Mouse (Mus musculus) limb, embryonic 13.5 days (tissue): ENCODE measurements at regions not wholly inside any gene's neighbourhood (a gene's known extent, or its start where the extent isn't known, plus 50 kb on each side); places are given as distances from the start of the nearest gene placed in this dataset.

ENCODE experiments used
- ATAC-seq: fragments of 200-750 bp; cut with Nextera tagmentation; 2 replicates; pipeline ENCODE4 v1.8.0; 2017; ENCODE audit warnings: low read depth, moderate number of reproducible peaks, moderate TSS enrichment; ENCODE audit not compliant: low FRiP score
- H3K27ac ChIP-seq: fragments of 300-500 bp; sonication (generic); 2 replicates; pipeline ENCODE4 v1.5.1; 2015; ENCODE audit warnings: inconsistent platforms, mild to moderate bottlenecking, moderate library complexity
- H3K27me3 ChIP-seq: fragments of 300-500 bp; sonication (generic); 2 replicates; pipeline ENCODE4 v1.6.1; 2015; ENCODE audit warnings: mild to moderate bottlenecking, inconsistent platforms
- H3K36me3 ChIP-seq: fragments of 300-500 bp; sonication (generic); 2 replicates; pipeline ENCODE4 v1.6.1; 2015; ENCODE audit warnings: inconsistent platforms, mild to moderate bottlenecking, moderate library complexity
- H3K4me1 ChIP-seq: fragments of 300-500 bp; sonication (generic); 2 replicates; pipeline ENCODE4 v1.6.1; 2015; ENCODE audit warnings: inconsistent platforms
- H3K4me2 ChIP-seq: fragments of 300-500 bp; sonication (generic); replicated peaks from 2 replicates; pipeline ENCODE4 v1.6.1; 2015; ENCODE audit warnings: inconsistent platforms, mild to moderate bottlenecking, moderate library complexity
- H3K4me3 ChIP-seq: fragments of 300-500 bp; sonication (generic); 2 replicates; pipeline ENCODE4 v1.5.1; 2015; ENCODE audit warnings: moderate library complexity, mild to moderate bottlenecking, inconsistent platforms
- H3K9ac ChIP-seq: fragments of 300-500 bp; sonication (generic); 2 replicates; pipeline ENCODE4 v1.6.1; 2015; ENCODE audit warnings: mild to moderate bottlenecking, inconsistent platforms
- H3K9me3 ChIP-seq: fragments of 300-500 bp; sonication (generic); 2 replicates; pipeline ENCODE4 v1.6.1; 2016; ENCODE audit warnings: inconsistent platforms
- WGBS: fragments of 180-500 bp; shearing (Covaris S2); methylation state at CpG from one replicate; pipeline ENCODE4 v1.1.7; 2015; 5-methylcytosine and 5-hydroxymethylcytosine counted together

DNA sequence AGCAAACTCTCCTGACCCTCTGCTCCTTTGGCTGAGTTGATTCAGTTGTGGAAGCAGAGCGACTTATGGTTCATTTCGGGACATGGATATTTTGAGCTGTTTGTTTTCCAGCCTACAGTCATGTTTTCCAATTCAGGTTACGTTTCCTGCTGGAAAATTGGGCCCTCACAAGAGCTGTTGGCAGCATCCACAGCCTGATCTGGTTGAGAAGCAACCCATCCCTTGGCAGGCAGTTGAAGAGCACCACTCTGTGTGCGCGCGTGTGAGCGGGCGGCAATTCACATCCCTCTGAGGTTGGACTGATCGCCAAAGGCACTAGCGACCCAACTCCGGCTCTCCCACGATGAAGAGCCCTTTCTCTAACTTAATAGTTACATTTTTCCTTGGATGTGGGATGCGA lies 457.1 kb downstream of the Tmem38b start:
- Histone ChIP-seq H3K9me3 (no peaks in the 10 kb centered on the region), H3K27ac (no peak overlapping the region), H3K4me2 (no peak overlapping the region), H3K4me3 (no peak overlapping the region), H3K27me3 (no peaks in the 10 kb centered on the region), H3K4me1 (no peaks in the 10 kb centered on the region), H3K9ac (no peak overlapping the region), H3K36me3 (no peaks in the 10 kb centered on the region)
- no peak for ATAC-seq
- 95% methylated on average over 13 of the region's 13 CpGs for WGBS

DNA sequence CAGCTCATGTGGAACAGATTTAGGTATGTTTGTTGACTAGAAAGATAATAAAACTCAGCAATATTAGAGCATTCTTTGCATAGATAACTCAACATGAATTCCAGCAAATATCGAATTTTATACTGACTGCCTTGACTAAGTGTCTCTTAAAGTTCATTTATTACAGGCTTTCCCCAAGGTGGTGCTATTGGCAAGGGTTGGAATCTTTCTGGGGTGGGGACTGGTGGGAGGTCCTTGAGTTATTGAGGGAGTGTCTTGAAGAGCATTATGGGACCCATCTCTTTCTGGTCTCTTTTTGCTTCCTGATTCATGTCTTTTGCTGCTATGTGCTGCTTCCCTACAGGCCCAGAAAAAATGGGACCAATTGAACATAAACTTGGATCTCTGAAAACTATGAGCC lies 488.0 kb downstream of the Tmem38b start:
- WGBS: 69% methylated on average over 1 of the region's 1 CpGs
- no peak overlapping the region for H3K27ac ChIP-seq
- no peak overlapping the region for H3K4me3 ChIP-seq
- no peak for ATAC-seq
- no peaks in the 10 kb centered on the region for H3K27me3 ChIP-seq
- no peaks in the 10 kb centered on the region for H3K9me3 ChIP-seq
- H3K4me2 ChIP-seq: no peak overlapping the region
- H3K4me1 ChIP-seq: no peaks in the 10 kb centered on the region
- H3K36me3 ChIP-seq: no peaks in the 10 kb centered on the region
- H3K9ac ChIP-seq: no peak overlapping the region

DNA sequence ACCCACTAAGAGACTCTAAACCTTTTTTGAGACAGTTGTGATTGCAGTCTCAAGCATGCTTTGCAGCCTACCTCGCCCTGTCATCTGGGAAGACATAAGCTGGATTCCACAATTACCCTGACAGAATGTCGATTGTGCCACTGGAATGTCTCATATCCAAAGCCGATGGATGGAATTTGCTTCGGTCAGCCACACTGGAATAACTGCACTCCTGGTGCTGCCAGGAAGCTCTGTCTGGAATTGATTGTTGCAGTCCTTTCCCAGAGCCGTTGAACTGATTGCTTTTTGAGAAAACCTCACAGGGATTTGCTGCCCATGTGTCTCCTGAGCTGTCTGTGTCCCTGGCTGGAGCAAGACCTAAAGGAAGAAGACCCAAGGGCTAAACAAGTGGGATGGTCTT lies 499.0 kb downstream of the Tmem38b start:
- Histone ChIP-seq H3K27me3 (no peaks in the 10 kb centered on the region), H3K4me3 (no peak overlapping the region), H3K27ac (peak overlapping the region; percentile 63; the same call in 1 of the 2 replicates), H3K4me2 (no peak overlapping the region), H3K9ac (no peak overlapping the region), H3K9me3 (no peaks in the 10 kb centered on the region), H3K4me1 (peaks cover 8% of the 10 kb centered on the region; the same call in 1 of the 2 replicates), H3K36me3 (no peaks in the 10 kb centered on the region)
- WGBS: 36% methylated on average over 5 of the region's 5 CpGs
- no peak for ATAC-seq

DNA sequence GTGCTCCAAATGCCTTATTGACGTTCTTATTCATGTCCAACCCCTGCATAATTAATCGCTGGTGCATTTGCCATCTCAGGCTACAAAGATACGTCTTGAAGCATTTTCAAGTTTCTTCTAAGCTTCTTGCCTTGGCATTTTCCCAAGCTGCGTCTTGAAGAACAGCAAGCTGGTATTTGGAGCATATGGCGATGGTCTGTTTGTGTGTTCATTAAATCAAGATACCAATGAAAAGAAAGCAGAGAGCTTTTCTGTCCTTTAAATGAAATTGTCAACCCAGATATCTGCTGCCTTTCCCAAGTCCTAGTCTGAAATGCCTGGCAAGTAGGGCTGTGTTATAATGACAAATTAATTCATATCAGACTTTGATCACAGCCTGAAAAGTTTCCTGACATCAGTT lies 502.4 kb downstream of the Tmem38b start:
- no peaks in the 10 kb centered on the region for H3K27me3 ChIP-seq
- no peak for ATAC-seq
- H3K27ac ChIP-seq: no peak overlapping the region
- H3K9ac ChIP-seq: no peak overlapping the region
- peaks cover 25% of the 10 kb centered on the region; the same call in 1 of the 2 replicates for H3K4me1 ChIP-seq
- 77% methylated on average over 5 of the region's 5 CpGs for WGBS
- H3K9me3 ChIP-seq: no peaks in the 10 kb centered on the region
- no peak overlapping the region for H3K4me2 ChIP-seq
- no peaks in the 10 kb centered on the region for H3K36me3 ChIP-seq
- H3K4me3 ChIP-seq: no peak overlapping the region

DNA sequence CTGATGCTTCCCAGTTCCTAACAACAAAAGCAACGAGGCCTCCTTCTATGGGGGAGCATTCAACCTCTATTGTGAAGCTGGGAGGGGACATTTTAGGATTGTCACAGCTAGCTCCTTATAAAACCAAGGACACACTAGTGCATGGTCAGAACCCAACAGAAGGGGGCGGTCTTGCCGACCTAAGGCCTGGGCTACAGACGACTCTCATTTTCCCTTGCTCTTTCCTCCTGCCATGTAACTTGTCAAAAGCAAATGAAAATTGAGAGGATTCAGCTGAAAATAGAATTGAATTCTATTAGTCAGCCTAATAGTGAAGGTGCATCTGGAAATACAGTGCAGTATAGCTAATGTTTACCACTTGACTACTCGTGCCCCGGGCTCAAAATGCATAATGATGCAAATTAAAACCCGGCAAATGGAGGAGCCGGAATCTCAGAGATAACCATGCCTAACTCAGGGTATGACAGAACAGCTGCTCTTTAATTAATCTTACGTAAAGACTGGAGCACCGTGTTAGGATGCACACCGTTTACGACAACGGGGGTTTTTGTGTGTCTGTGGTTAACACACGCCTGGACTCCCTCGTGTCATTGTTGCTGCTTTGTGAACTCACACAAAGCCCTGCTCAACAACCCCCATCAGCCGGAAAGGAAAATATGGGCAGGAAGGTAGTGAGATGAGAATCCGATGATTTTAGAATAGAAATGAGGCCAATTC lies 503.0 kb downstream of the Tmem38b start:
- H3K27ac ChIP-seq: no peak overlapping the region
- ATAC-seq: no peak
- 72% methylated on average over 17 of the region's 17 CpGs for WGBS
- H3K9me3 ChIP-seq: no peaks in the 10 kb centered on the region
- peaks cover 25% of the 10 kb centered on the region; the same call in 1 of the 2 replicates for H3K4me1 ChIP-seq
- no peaks in the 10 kb centered on the region for H3K36me3 ChIP-seq
- no peak overlapping the region for H3K4me3 ChIP-seq
- no peak overlapping the region for H3K9ac ChIP-seq
- H3K27me3 ChIP-seq: no peaks in the 10 kb centered on the region
- no peak overlapping the region for H3K4me2 ChIP-seq

DNA sequence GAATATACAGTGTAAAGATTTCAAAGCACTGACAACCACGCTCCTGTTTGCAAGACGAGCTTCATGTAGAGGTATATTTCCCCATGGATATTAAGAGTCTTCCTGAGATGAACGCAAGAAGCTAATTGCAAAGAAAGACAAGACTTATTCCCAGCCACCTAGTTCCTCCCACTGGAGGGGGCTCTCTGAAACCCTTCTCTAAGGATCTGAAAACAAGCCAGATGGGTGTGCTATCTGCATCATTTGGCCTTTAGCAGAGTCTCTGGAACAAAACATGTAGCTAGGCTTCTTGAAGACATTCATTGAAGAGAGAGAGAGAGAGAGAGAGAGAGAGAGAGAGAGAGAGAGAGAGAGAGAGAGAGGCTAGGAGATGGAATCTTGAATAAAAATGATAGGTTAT lies 504.8 kb downstream of the Tmem38b start:
- Histone ChIP-seq H3K4me2 (no peak overlapping the region), H3K27me3 (no peaks in the 10 kb centered on the region), H3K4me3 (no peak overlapping the region), H3K9ac (no peak overlapping the region), H3K9me3 (no peaks in the 10 kb centered on the region), H3K27ac (no peak overlapping the region), H3K36me3 (no peaks in the 10 kb centered on the region), H3K4me1 (peaks cover 17% of the 10 kb centered on the region; the same call in 1 of the 2 replicates)
- ATAC-seq: no peak
- WGBS: 79% methylated on average over 3 of the region's 3 CpGs

DNA sequence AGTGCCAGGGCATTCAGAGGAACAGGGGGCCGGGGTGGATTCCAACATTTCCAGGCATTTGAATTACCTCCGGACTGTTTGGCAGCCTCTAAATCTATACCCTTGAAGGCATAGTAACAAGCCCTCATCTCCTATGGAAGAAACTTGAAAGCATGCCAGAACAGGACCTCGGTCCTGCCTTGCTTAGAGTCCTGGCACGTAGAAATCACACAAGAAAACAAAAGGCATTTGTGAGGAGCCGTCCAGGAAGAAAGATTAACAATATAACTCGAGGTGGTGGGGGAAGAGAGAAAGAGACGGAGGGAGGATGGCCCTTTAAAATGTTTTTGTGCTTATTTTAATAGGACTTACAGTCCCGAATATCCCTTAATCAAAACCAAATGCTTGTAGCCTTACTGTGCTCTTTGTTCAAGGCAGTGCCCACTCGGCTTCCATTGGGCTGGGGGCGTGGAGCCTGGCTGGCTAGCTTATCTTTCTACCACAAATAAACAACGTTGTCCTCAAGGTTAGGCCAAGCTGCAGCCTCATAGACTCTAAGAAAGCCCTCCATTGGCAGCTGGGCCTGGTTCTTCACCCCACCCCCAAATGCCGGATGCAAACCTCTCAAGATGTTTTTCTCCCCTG lies 505.9 kb downstream of the Tmem38b start:
- WGBS: 15% methylated on average over 12 of the region's 12 CpGs
- ATAC-seq: peak; percentile 75
- no peaks in the 10 kb centered on the region for H3K36me3 ChIP-seq
- H3K9ac ChIP-seq: 0 out of 2 replicates have a peak overlapping the region, but pooled peaks have one; percentile 13
- peaks cover 17% of the 10 kb centered on the region; the same call in 1 of the 2 replicates for H3K4me1 ChIP-seq
- H3K9me3 ChIP-seq: no peaks in the 10 kb centered on the region
- peak overlapping the region; percentile 39 for H3K4me2 ChIP-seq
- H3K27ac ChIP-seq: peak overlapping the region; percentile 67; the same call in 1 of the 2 replicates
- H3K4me3 ChIP-seq: no peak overlapping the region
- H3K27me3 ChIP-seq: no peaks in the 10 kb centered on the region

DNA sequence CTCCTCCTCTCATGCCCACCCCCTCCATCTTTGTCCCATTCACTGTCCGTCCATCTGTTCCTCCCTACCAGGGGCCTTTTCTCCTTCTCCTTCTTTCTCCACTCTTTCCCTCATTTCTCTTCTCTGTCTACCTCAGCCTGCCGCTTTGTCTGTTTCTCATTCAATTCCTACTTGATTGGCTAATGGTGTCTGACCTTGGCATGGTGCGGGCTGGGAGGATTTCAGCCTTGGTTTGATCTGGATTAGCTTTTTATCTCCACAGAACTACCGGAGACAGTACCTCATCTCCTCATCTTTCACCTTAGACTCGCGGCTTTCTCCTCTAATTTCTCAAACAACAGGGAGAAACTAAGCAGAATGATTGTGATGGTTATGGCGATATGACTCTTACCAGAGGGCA lies 506.4 kb downstream of the Tmem38b start:
- Histone ChIP-seq H3K4me2 (no peak overlapping the region), H3K27me3 (no peaks in the 10 kb centered on the region), H3K4me3 (no peak overlapping the region), H3K9ac (no peak overlapping the region), H3K9me3 (no peaks in the 10 kb centered on the region), H3K4me1 (peaks cover 17% of the 10 kb centered on the region; the same call in 1 of the 2 replicates), H3K27ac (peak overlapping the region; percentile 67; the same call in 1 of the 2 replicates), H3K36me3 (no peaks in the 10 kb centered on the region)
- 83% methylated on average over 7 of the region's 7 CpGs for WGBS
- no peak for ATAC-seq

DNA sequence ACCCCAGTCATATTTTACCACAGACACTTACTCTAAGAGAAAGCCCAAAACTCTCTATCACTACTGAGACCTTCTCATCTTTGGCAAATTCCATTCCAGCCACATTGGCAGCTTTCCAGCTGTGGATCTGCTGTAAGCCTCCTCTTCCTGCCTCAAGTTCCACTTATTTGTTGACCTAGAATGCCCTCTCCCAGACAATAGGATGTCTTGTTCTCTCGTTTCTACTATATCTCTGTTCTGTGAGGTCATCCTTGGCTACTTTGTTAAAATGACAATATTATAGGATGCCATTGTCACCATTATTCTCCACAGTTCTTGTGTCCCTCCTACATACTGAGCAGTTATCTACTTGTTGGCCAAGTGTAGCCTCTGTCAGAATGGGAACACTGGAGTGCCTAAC lies 512.7 kb downstream of the Tmem38b start:
- 61% methylated on average over 1 of the region's 1 CpGs for WGBS
- no peaks in the 10 kb centered on the region for H3K27me3 ChIP-seq

DNA sequence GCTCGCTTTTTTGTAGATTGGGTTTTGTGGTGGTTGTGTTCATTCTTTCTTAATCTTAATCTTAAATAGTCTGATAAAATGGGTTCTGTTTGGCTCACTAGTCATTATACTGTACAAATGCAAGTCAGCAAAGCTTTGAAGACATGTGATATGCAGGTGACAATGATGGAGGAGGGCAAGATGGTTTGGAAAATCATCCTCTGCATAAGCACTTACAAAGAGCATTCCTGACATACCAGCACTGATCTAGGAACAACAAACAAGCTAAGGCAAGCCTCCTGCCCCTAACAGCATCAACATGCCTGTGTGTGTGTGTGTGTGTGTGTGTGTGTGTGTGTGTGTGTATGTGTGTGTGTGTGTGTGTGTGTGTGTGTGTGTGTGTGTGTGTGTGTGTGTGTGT lies 514.3 kb downstream of the Tmem38b start:
- peaks cover 7% of the 10 kb centered on the region; the same call in 1 of the 2 replicates for H3K4me1 ChIP-seq
- H3K27ac ChIP-seq: no peak overlapping the region
- H3K36me3 ChIP-seq: no peaks in the 10 kb centered on the region
- H3K4me2 ChIP-seq: no peak overlapping the region
- H3K27me3 ChIP-seq: 0 out of 2 replicates have a peak, but pooled peaks cover 3% of the 10 kb centered on the region
- WGBS: 86% methylated on average over 1 of the region's 1 CpGs
- H3K9me3 ChIP-seq: no peaks in the 10 kb centered on the region
- ATAC-seq: no peak
- H3K4me3 ChIP-seq: no peak overlapping the region
- H3K9ac ChIP-seq: no peak overlapping the region

More for the DNA sequence above, 512.7 kb downstream of the Tmem38b start:
- Histone ChIP-seq H3K9me3 (no peaks in the 10 kb centered on the region), H3K27ac (no peak overlapping the region), H3K4me2 (no peak overlapping the region), H3K4me1 (peaks cover 7% of the 10 kb centered on the region; the same call in 1 of the 2 replicates), H3K4me3 (no peak overlapping the region), H3K9ac (no peak overlapping the region), H3K36me3 (no peaks in the 10 kb centered on the region)
- ATAC-seq: no peak

DNA sequence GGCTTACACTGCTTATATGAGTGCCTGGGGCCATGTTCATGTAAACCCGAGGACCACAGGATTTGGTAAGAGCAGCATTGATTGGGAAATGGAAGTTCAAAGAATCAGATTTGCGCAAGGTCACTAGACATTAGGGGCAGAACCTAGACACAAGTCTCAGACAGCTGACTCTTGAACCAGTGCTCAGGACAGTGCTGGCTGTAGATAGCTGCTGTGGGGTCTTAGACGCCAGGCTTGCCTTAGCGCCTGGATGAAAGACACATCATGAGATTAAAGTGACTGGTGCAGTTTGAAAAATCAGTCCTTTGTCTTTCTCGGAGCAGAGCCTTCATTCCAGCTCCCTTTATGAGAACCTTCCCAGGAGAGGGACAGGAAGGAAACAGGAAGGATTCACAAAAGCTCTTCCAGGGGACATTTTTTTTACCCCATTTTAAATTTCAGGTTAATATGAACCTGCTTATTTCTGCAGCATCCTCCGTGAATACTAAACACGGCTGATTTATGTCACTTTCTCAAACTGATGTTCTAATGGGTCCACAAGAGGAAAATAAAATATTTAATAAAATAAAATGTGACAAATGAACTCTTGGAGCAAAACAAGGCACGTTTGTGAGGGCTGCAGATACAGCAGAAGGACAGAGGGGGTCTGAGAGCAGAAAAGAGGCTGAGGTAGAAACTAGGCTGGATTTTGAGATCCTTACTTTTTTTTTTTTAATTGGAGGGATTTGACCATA lies 528.0 kb downstream of the Tmem38b start:
- Histone ChIP-seq H3K4me1 (no peaks in the 10 kb centered on the region), H3K9ac (no peak overlapping the region), H3K4me3 (no peak overlapping the region), H3K4me2 (no peak overlapping the region), H3K9me3 (no peaks in the 10 kb centered on the region), H3K36me3 (no peaks in the 10 kb centered on the region), H3K27me3 (no peaks in the 10 kb centered on the region), H3K27ac (no peak overlapping the region)
- WGBS: 78% methylated on average over 8 of the region's 8 CpGs
- no peak for ATAC-seq

DNA sequence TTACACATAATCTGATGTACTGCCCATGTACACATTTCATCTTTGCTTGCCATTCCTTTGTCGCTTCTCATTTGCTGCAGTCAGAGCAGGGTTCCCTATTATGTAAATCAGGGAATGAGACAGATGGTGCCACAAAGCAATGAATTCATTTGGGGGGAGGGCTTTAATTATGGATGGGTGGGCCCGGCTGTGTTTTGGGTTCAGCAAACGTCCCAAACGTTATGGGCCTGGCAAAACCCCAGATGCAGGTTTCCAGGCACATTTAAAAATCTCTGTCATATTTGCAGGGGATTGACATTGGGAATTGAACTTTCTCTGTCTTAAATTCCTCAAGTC lies 528.5 kb downstream of the Tmem38b start:
- H3K27me3 ChIP-seq: no peaks in the 10 kb centered on the region
- ATAC-seq: no peak
- 42% methylated on average over 4 of the region's 4 CpGs for WGBS
- H3K27ac ChIP-seq: no peak overlapping the region
- no peaks in the 10 kb centered on the region for H3K36me3 ChIP-seq
- H3K9me3 ChIP-seq: no peaks in the 10 kb centered on the region
- H3K9ac ChIP-seq: no peak overlapping the region
- H3K4me3 ChIP-seq: no peak overlapping the region
- H3K4me2 ChIP-seq: no peak overlapping the region
- no peaks in the 10 kb centered on the region for H3K4me1 ChIP-seq
